Mouse (Mus musculus) WW6 (cell line): ENCODE data around the gene Adgrd1.

Experiments
- DNase-seq: peaks from one replicate; pipeline ENCODE4 v3.0.0-alpha.2; 2013; ENCODE audit warnings: low read depth, low spot score

Adgrd1 gene

DNA sequence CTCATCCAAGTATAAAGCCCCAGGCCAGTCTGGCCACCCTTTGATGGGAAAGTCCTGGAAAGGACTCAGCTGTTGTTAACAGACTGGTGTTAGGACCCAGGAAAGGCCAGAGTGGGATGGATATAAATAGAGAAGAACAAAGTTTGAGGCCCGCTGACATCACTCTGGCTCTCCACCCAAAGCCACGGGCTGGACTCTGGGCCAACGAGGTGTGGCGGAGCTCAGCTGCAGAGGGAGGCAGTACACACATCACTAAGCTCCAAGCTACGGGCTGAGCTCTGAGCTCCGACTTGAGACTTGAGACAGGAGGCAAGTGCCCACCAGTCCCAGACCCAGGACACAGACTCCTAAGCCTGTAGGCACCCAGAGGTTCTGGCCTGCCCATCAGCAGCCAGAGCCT lies at the start of gene Adgrd1:
Gene Adgrd1 (plus strand): TSS at position 240 of the 400 bp plus-strand sequence.
- no peak for DNase-seq

DNA sequence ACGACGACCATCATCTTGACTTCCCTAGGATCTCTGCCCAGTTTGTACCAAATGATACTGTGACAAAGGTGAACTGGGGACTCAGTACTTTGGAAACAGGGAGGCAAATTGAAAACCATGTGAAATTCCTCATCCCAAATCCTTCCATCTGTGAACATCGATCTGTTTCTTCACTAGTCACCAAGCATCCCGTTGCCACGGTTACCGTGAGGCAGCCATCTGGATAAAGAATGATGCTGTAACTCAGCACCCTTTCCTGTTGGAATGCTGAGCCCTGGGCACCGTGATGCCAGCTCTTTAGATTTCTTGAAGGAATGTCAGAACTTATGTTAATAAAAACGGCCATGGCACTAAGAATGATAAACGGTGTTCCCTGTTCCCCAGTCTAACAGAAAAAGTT lies 47.2 kb upstream of the Adgrd1 start:
- no peak for DNase-seq

DNA sequence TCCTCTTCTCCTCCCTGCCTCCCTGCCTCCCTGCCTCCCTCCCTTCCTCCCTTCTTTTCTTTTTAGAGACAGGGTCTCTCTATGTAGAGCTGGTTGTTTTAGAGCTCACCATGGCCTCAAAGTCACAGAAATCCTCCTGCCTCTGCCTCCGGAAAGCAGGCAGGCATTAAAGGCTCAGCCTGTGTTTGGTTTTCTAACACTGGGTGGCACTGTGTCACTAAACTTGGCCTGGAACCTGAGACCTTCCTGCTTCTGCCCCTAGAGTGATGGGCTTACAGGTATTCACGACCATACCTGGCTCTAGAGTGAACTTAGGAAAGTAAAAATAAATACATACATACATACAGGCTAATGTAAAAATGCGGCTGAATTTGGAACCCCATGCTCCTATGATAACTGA lies 44.6 kb upstream of the Adgrd1 start:
- DNase-seq = no peak

DNA sequence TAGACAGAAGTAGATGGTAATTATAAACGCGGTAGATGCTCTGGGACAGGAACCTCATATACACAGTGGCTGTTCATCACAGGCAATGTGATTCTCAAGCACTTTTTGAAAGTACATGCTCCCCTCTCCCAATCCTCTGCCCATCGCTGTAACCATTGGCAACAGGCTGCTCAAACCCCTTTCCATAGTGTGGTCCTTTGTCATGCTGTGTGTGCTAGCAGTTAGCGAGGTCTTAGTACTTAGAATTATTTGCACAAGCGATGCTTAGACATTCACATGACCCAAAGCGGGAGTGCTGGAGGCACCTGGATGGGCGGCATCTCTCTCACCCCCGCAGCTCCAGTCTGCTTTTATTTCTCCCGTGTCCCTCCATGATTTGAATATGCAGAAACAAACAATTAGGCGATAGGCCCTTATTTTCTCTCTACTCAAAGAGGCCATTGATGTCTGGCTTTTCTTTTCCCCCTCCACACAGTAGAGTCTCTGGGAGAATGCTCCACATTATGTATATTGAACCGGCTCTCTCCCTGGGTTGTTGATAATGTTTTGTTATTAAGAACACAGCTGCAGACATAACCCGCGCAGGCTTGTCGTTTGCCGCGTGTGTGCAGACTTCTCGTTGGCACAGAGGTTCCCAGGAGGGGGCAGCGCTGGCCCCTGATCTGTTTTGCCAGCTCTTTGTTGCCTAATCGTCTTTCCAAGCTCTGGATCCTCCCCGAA lies 43.8 kb upstream of the Adgrd1 start:
- no peak for DNase-seq

DNA sequence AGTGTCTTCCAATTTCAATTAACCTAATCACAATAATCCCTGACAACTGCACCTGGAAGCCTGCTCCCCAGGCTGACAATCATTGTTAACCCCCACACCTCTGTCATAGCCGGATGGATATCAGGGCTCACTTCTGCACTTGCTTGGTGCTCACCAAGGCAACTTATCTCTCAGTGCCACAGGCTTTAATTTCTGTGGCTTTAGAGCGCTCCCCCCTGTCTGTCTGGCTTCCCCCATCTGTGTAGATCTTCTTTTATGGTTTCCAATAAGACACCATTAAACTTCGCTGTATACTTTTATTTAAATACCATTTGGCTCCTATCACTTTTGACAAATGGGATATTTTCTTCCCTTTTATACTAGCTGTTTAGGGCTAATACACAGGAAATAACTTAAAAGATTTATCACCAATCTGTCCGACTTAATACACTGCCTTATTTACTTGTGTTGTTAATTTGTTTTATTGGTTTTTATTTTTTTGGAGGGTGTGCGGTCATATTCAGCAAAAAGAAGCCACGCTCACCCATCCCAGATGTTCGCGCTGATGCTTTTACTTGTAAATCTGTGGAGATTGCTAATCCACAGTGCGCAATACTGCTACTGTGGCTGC lies 41.8 kb upstream of the Adgrd1 start:
- DNase-seq = no peak

DNA sequence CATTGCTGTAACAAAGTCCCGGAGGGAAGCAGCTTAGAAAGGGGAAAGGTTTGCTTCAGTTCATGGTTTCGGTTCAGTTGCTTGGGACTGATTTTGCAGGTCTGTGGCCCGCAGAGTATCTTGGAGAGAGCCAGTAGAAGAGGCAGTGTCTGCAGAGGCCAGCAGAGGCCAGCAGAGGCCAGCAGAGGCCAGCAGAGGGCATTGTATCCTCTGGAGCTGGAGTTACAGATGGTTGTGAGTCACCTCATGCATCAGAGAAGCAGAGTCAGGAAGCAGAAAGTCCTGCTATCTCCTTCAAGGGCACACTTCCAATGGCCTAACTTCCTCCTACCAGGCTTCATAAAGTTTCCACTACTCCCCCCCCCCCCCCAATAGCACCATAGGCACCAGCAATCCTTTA lies 37.4 kb upstream of the Adgrd1 start:
- no peak for DNase-seq

DNA sequence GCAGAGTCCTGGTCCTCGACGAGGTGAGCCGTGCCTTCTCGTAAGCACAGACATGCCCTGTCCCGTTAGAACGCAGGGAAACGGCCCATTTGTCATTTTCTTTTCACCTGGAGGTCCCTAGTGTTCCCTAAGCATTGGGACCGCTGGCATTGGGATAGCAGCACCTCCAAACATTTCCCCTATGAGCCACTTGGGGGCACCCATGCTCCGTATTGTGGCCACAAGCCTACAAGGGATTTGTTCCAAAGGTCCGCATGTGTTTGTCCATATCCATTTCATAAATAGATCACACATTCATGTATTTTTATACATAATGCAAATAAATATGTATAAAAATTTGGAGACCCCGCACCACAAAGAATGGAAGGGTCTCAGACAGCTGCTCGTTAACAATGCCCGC lies 35.0 kb upstream of the Adgrd1 start:
- no peak for DNase-seq

DNA sequence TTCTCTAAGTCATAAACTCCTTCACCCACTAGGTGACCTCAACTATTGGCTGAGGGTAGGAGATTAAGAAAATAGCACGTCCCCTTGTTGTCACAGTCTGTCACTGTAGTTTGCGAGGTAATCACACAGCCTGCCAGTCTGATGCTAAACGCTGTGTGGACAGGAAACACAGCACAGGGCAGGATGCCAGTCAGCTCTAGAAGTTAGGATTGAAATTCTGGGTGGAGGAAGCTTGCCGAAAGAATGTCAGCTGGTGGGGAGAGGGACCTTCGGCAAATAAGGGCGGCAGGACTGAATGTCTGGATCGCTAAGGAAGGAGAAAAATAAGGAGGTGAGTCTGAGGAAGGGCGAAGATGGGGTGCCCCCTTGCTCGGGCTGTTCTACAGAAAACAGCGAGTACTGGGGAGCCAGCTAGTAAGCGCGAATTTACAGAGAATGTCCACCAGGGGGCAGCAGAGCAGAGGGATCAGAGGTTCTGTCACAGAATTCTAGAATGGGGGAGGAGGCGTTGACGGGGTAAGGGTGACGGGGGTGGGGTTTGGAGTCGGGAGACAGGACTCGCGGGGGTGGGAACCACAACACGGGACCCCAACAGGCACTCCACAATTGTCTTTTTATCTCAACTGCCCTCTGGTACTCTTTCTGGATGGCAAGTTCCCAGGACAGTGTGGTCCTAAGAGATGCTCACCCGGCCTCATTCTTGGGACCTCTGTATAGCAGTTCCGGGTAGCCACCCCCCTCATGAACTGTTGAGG lies 33.3 kb upstream of the Adgrd1 start:
- DNase-seq = peak; percentile 40

DNA sequence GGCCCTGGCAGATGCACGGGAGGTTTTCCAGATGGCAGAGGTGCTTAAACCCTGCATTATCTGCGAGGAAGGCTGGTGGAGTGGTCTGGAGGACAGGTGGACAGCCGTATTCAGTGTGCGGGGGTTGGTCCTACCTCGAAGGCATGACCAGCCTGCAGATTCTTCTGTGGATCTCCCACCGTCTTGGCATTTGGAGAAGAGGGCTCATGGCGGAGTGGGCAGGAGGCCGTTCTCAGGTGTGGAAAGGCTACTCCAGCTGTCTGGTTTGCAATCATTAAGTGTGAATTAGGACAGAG lies 32.8 kb upstream of the Adgrd1 start:
- no peak for DNase-seq

DNA sequence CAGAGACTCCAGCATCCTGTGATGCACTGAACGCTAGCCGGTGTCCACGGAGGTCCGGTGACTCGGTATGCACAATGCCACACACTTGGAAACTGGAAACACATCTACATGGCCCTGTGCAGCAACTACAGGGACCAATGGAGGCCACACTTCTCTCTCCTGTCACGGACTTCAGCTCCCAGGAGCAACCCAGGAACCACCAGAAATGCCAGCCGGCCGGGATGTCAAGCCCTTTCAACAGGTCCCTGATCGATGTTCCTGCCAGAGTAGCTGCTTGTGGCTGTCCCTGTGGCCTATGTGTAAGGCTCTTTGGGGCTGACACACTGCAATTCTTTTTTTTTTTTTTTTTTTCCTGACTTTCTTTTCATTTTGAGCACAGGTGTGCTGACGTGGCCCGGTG lies 32.4 kb upstream of the Adgrd1 start:
- no peak for DNase-seq

DNA sequence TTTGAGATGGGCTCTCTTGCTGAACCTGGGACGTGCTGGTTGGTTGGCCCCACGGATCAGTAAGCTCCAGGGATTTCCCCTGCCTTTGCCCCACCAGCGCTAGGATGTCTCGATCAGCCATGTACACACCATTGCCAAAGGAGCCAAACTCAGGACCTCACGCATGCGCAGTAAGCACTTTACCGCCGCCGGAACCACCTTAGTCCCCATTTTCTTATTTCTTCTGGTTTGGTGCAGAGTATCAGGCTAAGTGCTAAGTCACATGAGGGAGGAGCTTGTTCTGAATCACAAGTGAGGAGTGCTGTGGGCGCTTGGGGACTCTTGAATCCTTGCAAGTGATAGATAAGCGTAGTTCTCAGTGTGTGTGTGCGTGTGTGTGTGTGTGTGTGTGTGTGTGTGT lies 31.2 kb upstream of the Adgrd1 start:
- peak; percentile 45 for DNase-seq

DNA sequence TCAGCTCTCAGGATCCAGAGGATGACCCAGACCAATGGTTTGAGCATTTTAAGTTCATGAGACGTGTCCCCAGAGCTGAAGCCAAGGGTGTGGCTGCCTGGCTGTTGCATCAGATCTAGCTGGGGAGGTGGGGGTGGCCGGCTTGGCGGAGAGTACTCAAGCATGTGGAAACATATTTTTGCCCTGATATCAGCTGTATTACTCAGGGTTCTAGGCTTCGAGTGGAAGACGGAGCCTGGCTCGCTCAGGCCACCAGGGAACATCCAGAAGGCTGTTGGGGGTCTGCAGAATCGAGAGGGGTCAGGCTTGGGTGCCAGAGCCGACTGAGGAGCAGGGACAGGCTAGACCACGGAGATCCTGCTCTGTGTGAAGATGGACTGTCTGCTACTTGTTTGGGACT lies 30.6 kb upstream of the Adgrd1 start:
- DNase-seq = no peak

- no peak for DNase-seq
Observed at GRCm38 (mm10) chr5:129066541-129067230, 29.9 kb upstream of the Adgrd1 start.

DNA sequence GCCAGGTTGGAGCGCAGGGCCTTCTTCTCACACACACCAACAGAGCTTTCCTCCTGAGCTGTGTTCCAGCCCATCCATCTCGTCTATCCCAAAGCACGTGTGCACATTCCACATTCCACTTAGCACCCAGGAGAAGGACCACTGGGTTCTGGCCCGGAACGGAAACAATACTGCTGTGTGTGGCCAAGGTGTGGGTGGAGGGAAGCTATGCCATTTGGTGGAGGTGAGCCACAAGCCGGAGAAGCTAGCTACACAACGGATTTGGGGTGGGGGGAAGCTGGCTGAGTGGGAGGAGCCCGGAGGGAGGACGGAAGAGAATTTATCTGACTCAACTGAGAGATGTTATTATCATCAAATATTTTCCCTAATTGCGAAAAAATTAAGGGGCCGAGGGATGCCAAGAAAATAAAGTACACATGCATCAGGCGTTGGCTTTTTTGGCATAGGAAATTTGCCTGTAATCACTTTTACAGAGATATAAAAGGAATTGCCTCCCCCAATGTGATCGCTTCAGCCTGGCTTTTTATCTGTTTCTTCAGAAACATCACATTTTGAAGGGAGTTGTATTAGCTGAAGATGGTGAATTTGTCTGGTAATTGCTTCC lies 29.2 kb upstream of the Adgrd1 start:
- no peak for DNase-seq

- no peak for DNase-seq
Observed at GRCm38 (mm10) chr5:129071761-129072280, 24.7 kb upstream of the Adgrd1 start.

GRCm38 (mm10) chr5:129073404-129073803 lies 23.1 kb upstream of the Adgrd1 start:
- DNase-seq = no peak

- no peak for DNase-seq
Observed at GRCm38 (mm10) chr5:129076098-129076497, 20.5 kb upstream of the Adgrd1 start.

DNA sequence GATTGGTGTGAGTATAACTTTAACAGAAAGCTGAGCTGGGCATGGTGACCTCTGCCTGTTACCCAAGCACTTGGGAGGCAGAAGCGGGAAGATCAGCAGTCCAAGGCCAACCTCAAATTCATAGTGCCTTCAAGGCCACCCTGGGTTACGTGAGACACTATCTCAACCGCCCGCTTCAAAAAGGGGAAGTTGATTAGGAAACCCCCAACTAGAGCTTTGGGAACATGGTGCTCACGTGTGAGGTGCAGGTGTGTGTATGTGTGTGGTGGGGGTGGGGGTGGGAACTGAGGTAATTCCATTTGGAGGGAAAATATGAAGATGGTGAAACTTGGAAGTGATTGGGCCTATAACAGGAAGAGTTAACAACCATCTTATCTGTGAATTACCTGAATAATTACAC lies 19.3 kb upstream of the Adgrd1 start:
- DNase-seq = no peak

- DNase-seq = no peak
Observed at GRCm38 (mm10) chr5:129081521-129081920, 15.0 kb upstream of the Adgrd1 start.

- no peak for DNase-seq
Observed at GRCm38 (mm10) chr5:129085153-129085552, 11.4 kb upstream of the Adgrd1 start.

DNA sequence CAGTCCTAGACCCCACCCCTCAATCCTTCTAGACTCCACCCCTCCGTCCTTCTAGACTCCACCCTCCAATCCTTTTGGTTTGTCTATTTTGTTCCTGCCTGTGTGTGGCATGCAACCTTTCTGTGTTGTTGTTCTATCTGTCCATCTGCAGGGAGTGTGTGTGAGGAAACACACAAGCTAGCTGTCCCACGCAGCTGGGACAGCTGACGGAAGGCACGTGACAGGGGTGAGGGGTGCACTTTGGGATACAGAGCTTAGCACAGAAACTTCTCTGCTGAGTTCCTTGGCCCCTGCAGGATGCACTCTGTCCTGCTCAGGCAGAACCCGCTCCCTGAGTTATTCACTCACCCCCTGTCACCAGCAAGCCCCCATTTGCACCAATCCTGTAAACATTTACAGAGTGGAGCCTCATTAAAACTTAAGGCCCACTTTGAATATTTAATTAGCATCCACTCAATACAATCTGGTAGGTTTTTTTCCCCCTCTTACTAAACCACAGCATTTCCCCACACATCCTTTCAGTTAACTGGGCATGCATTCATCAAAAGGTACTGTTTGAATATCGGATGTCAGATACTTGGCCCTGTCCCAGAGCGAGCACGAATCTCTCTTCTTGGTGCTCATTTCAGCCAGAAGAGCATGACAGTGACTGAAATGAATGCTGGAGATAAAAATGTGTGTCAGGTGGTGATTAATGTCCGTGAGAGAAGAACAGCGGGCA lies 4.0 kb upstream of the Adgrd1 start:
- no peak for DNase-seq
